Mouse (Mus musculus): Measurements from ENCODE around the gene Mpnd. TPM values are rescaled to one million over a fixed set of nuclear protein-coding genes. Genes with fewer than 3 reads are reported as not detected.
A peak's percentile ranks its signal among the peaks of the same experiment; 100 is the strongest.

The Mpnd gene
- polyA plus RNA-seq, 1 experiment from 2014 or later: 62.1 TPM

GRCm38 (mm10) chr17:55963171-55963570, 42.3 kb upstream of the Mpnd start:
- Histone ChIP-seq H3K4me1 (peaks cover 30% of the 10 kb centered on the region), H3K9ac (peak overlapping the region; percentile 33; the same call in 1 of the 2 replicates), H3K4me3 (no peak overlapping the region), H3K36me3 (peaks cover 75% of the 10 kb centered on the region), H3K4me2 (no peak overlapping the region), H3K27me3 (replicated peaks) (no peaks in the 10 kb centered on the region), H3K9me3 (no peaks in the 10 kb centered on the region), H3K27ac (replicated peaks) (no peak overlapping the region)
- 71% methylated on average over 14 of the region's 14 CpGs for WGBS
- ATAC-seq (ENCODE audit: extremely low read depth, insufficient number of reproducible peaks, low FRiP score, low TSS enrichment): no peak

GRCm38 (mm10) chr17:55964496-55964895, 41.0 kb upstream of the Mpnd start:
- H3K27ac ChIP-seq (replicated peaks): no peak overlapping the region
- H3K4me2 ChIP-seq: no peak overlapping the region
- H3K4me1 ChIP-seq: peaks cover 34% of the 10 kb centered on the region
- no peak overlapping the region for H3K4me3 ChIP-seq
- no peak overlapping the region for H3K9ac ChIP-seq
- no peaks in the 10 kb centered on the region for H3K9me3 ChIP-seq
- WGBS: 92% methylated on average over 10 of the region's 10 CpGs
- 0 out of 2 replicates have a peak, but pooled peaks cover 1% of the 10 kb centered on the region for H3K27me3 ChIP-seq (replicated peaks)
- no peak for ATAC-seq (ENCODE audit: extremely low read depth, insufficient number of reproducible peaks, low FRiP score, low TSS enrichment)
- peaks cover 76% of the 10 kb centered on the region for H3K36me3 ChIP-seq

- peaks cover 34% of the 10 kb centered on the region for H3K4me1 ChIP-seq
- WGBS: 82% methylated on average over 9 of the region's 9 CpGs
- no peak overlapping the region for H3K4me3 ChIP-seq
- H3K36me3 ChIP-seq: peaks cover 76% of the 10 kb centered on the region
- ATAC-seq (ENCODE audit: extremely low read depth, insufficient number of reproducible peaks, low FRiP score, low TSS enrichment): no peak
- no peak overlapping the region for H3K4me2 ChIP-seq
- no peaks in the 10 kb centered on the region for H3K9me3 ChIP-seq
- H3K27me3 ChIP-seq (replicated peaks): peaks cover 6% of the 10 kb centered on the region
- H3K27ac ChIP-seq (replicated peaks): no peak overlapping the region
- no peak overlapping the region for H3K9ac ChIP-seq
Measured at GRCm38 (mm10) chr17:55964996-55965395, 40.5 kb upstream of the Mpnd start.

GRCm38 (mm10) chr17:55967186-55967585, 38.3 kb upstream of the Mpnd start:
- H3K27me3 ChIP-seq (replicated peaks): peaks cover 24% of the 10 kb centered on the region
- ATAC-seq (ENCODE audit: extremely low read depth, insufficient number of reproducible peaks, low FRiP score, low TSS enrichment): no peak
- 90% methylated on average over 4 of the region's 4 CpGs for WGBS
- H3K36me3 ChIP-seq: peaks cover 59% of the 10 kb centered on the region
- H3K27ac ChIP-seq (replicated peaks): no peak overlapping the region
- H3K9ac ChIP-seq: no peak overlapping the region
- no peak overlapping the region for H3K4me2 ChIP-seq
- peaks cover 43% of the 10 kb centered on the region for H3K4me1 ChIP-seq
- H3K9me3 ChIP-seq: no peaks in the 10 kb centered on the region
- no peak overlapping the region for H3K4me3 ChIP-seq

GRCm38 (mm10) chr17:55968210-55968609, 37.3 kb upstream of the Mpnd start:
- H3K4me1 ChIP-seq: peaks cover 39% of the 10 kb centered on the region
- H3K36me3 ChIP-seq: peaks cover 49% of the 10 kb centered on the region
- no peak for ATAC-seq (ENCODE audit: extremely low read depth, insufficient number of reproducible peaks, low FRiP score, low TSS enrichment)
- H3K4me3 ChIP-seq: no peak overlapping the region
- H3K27ac ChIP-seq (replicated peaks): peak overlapping the region; percentile 24; the same call in 1 of the 2 replicates
- H3K27me3 ChIP-seq (replicated peaks): peaks cover 35% of the 10 kb centered on the region
- 27% methylated on average over 7 of the region's 7 CpGs for WGBS
- H3K9ac ChIP-seq: peak overlapping the region; percentile 52; the same call in 1 of the 2 replicates
- H3K9me3 ChIP-seq: no peaks in the 10 kb centered on the region
- H3K4me2 ChIP-seq: no peak overlapping the region

GRCm38 (mm10) chr17:55969560-55969959, 36.0 kb upstream of the Mpnd start:
- no peaks in the 10 kb centered on the region for H3K9me3 ChIP-seq
- peak overlapping the region; percentile 91 for H3K4me2 ChIP-seq
- H3K27me3 ChIP-seq (replicated peaks): peaks cover 35% of the 10 kb centered on the region
- no peak for ATAC-seq (ENCODE audit: extremely low read depth, insufficient number of reproducible peaks, low FRiP score, low TSS enrichment)
- H3K4me3 ChIP-seq: no peak overlapping the region
- WGBS: 37% methylated on average over 14 of the region's 14 CpGs
- peaks cover 36% of the 10 kb centered on the region for H3K36me3 ChIP-seq
- H3K27ac ChIP-seq (replicated peaks): no peak overlapping the region
- H3K9ac ChIP-seq: peak overlapping the region; percentile 83
- peaks cover 37% of the 10 kb centered on the region for H3K4me1 ChIP-seq

GRCm38 (mm10) chr17:55969966-55970891, 35.3 kb upstream of the Mpnd start, which contains the start of gene Shd:
TSS of gene Shd (plus strand) at chr17:55970467.
- Histone ChIP-seq H3K4me2 (peak within 1 kb of the TSS; percentile 91), H3K9me3 (no peaks in the 10 kb centered on the region), H3K9ac (peak within 1 kb of the TSS; percentile 83), H3K4me1 (peaks cover 37% of the 10 kb centered on the region), H3K27ac (replicated peaks) (no peak within 1 kb of the TSS), H3K4me3 (peak within 1 kb of the TSS; percentile 59), H3K36me3 (peaks cover 30% of the 10 kb centered on the region), H3K27me3 (replicated peaks) (peaks cover 35% of the 10 kb centered on the region)
- ATAC-seq (ENCODE audit: extremely low read depth, insufficient number of reproducible peaks, low FRiP score, low TSS enrichment): 0 out of 2 replicates have a peak, but pooled peaks have one; percentile 18
- WGBS: 7% methylated on average over 54 of the region's 55 CpGs

- whole genome bisulfite sequencing: 29% methylated on average over 22 of the region's 22 CpGs
- peaks cover 35% of the 10 kb centered on the region for H3K27me3 ChIP-seq (replicated peaks)
- peak overlapping the region; percentile 59 for H3K4me3 ChIP-seq
- no peak overlapping the region for H3K27ac ChIP-seq (replicated peaks)
- peaks cover 38% of the 10 kb centered on the region for H3K4me1 ChIP-seq
- H3K4me2 ChIP-seq: peak overlapping the region; percentile 91
- no peaks in the 10 kb centered on the region for H3K9me3 ChIP-seq
- ATAC-seq (ENCODE audit: extremely low read depth, insufficient number of reproducible peaks, low FRiP score, low TSS enrichment): no peak
- H3K9ac ChIP-seq: 0 out of 2 replicates have a peak overlapping the region, but pooled peaks have one; percentile 83
- peaks cover 17% of the 10 kb centered on the region for H3K36me3 ChIP-seq
Measured at GRCm38 (mm10) chr17:55971453-55971852, 34.1 kb upstream of the Mpnd start.

GRCm38 (mm10) chr17:55976255-55976862, 29.2 kb upstream of the Mpnd start:
- peak; percentile 51 for ATAC-seq (ENCODE audit: extremely low read depth, insufficient number of reproducible peaks, low FRiP score, low TSS enrichment)
- H3K4me1 ChIP-seq: peaks cover 7% of the 10 kb centered on the region

GRCm38 (mm10) chr17:55977301-55977700, 28.2 kb upstream of the Mpnd start:
- Histone ChIP-seq H3K36me3 (no peaks in the 10 kb centered on the region), H3K4me1 (peaks cover 6% of the 10 kb centered on the region), H3K27me3 (replicated peaks) (peaks cover 9% of the 10 kb centered on the region), H3K4me2 (no peak overlapping the region), H3K27ac (replicated peaks) (no peak overlapping the region), H3K4me3 (no peak overlapping the region), H3K9ac (no peak overlapping the region), H3K9me3 (no peaks in the 10 kb centered on the region)
- no peak for ATAC-seq (ENCODE audit: extremely low read depth, insufficient number of reproducible peaks, low FRiP score, low TSS enrichment)
- 50% methylated on average over 3 of the region's 3 CpGs for WGBS

More at GRCm38 (mm10) chr17:55976255-55976862, 29.2 kb upstream of the Mpnd start:
- Histone ChIP-seq H3K4me2 (peak overlapping the region; percentile 34), H3K36me3 (no peaks in the 10 kb centered on the region), H3K4me3 (no peak overlapping the region), H3K9ac (peak overlapping the region; percentile 15; the same call in 1 of the 2 replicates), H3K9me3 (no peaks in the 10 kb centered on the region), H3K27me3 (replicated peaks) (peaks cover 18% of the 10 kb centered on the region), H3K27ac (replicated peaks) (no peak overlapping the region)
- WGBS: 14% methylated on average over 13 of the region's 13 CpGs
